Mouse (Mus musculus): ENCODE measurements around the gene Colq.
"Not testable (repeated sequence)": the region's sequence is repeated elsewhere in the genome, so short reads cannot be mapped to it uniquely, and the experiment has no call there.

The Colq gene

DNA sequence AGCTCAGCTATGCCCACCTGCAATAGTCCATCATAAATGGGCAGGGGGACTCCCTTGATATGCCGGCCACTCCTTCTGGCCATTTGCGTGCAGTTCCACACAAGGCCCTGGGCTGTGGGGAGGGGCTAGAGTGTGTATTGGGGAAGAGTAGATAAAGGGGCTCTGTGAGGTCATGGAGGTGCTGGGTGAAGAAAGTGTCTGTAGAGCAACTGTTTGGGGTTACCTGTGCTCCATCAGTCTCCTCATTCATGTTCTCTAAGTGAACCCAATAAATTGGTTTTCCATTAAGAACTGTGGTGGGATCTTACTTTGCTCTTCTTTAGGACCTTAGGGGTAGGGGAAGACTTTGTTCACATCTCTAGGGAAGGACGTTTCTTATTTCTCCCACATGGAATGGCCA, at the start of gene Colq:
TSS of gene Colq (minus strand) at position 101 of the 400 bp plus-strand sequence.
- in situ Hi-C loops (cut with MboI, MseI) = no loop called here

DNA sequence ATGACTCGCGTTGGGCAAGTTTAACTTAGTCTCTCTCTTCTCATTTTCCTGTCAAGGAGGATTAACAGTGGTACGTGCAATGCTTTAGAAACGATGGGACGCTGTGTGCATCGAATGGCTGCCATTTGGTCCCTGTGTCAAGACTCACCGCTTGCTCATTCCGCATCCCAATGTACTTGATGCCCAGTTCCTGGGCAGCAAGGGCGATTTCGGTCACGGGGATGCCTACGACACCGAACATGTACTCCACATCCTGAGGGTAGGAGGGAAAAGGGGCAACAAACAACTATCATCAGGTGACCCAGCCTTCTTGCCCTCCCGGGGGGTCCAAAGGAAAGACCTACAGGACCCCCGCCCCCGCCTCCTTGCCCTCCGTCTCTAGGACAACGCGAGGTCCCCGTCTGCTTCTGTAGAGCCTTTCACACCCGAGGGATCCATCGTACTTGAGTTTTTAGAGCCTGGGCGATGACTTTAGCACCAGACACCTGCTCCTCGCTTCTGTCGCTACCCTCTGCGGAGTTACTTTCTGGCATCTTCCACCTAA, 49.3 kb upstream of the Colq start, which contains the start of gene Gm49387:
TSS of gene Gm49387 (minus strand) at position 533 of the 544 bp plus-strand sequence.
- in situ Hi-C loops (cut with MboI, MseI) = no loop called here

DNA sequence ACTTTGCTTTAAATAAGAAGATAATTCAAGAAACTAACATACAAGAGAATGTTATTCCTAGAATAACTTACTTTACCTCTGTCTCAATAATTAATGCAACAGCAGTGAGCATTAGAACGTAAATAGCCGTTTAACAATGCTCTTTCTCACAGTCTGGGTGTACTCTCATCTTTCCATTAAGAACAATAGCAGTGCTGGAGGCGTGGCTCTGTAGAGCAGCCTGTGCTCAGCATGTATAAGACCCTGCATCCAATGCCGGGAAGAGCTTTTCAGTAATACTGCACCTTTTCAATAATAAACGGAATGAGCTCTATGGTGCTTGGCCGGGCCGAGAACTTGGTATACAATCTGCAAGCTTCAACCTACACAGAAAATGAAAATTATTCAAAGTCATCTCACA, 39.5 kb upstream of the Colq start:
- in situ Hi-C loops (cut with MboI, MseI) = no loop called here

DNA sequence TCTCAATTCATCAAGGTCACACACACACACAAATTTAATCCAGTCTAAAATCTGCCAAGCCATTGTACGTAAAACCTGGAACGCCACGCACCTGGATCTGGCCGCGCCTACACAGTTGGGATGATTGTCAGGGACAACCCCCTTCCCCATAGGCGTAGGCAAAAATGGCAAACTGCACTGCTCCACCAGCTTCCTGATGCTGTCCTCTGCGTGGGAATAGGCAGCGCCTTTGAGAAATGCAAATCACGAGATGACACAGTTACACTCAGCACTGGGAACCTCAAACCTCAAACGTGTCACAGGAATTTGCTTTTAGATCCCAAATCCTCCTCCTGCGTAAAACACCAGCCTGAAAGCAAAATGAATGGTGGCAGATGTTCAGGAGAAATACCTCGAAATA, 31.6 kb upstream of the Colq start:
- in situ Hi-C loops (cut with MboI, MseI) = no loop called here

DNA sequence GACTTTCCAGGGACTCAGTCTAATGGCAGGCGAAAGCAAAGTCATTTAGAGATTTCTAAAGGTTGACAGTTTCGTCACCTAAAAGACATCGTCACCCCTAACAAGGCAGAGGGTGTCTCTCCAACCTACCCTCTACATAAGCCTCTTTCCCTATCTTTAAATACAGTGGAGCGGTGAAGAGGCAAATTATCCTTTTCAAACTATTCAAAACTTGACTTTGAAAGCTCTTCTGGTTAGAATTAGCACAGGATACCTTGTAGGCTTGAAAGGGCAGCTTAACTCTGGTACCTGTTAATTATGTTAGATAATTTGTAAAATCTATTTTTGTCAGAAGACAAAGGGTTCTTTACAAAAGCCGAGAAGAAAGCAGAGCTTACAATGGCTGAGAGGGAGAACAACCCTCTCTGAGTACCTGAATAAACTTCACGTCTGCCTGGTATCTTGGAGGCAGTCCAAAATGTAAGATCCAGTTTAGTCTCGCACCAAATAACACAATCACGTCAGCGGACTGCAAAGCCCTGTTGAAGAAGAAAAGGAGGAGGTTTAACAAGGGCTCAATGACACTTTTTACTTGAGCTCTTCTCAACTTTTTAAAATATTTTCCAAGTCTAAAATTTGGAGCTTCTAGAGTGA, 29.6 kb upstream of the Colq start:
- in situ Hi-C loops (cut with MboI, MseI) = no loop called here

DNA sequence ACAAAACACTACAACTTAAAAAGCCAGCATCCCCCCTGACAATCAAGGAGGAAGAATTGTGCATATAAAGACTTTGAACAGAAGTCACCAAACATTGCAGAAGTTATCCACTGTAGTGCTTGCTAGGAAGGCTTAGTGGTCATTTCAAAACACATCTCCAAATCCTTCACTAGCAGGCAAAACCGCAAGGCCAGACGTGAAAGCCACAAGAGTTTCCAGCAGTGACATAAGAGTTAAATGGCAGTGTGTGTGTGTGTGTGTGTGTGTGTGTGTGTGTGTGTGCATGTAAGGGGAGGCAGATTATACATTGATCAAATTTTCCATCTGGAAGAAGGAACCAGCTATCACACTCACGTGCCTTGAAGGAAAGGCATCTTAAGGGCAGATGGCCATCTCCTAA, 26.9 kb upstream of the Colq start:
- in situ Hi-C loops (cut with MboI, MseI) = no loop called here

DNA sequence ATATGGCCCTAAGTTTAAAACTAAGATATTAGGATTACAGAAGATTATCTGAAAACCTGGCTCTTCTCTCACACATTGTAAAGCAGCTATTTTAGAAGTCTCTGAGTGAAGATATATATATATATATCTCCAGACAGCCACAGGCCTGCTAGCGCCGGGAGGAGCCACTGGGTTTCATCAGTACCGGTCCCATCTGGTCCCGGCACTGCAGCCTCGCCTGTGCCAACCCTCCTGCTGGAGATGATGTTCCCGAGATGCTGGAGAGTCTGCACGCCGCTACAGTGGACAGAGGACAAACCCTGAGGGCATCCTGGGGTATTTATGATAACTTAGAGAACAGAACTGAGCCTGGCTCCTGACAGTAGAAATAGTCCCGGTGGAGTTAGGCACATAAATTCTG, 26.1 kb upstream of the Colq start:
- in situ Hi-C loops (cut with MboI, MseI) = no loop called here

DNA sequence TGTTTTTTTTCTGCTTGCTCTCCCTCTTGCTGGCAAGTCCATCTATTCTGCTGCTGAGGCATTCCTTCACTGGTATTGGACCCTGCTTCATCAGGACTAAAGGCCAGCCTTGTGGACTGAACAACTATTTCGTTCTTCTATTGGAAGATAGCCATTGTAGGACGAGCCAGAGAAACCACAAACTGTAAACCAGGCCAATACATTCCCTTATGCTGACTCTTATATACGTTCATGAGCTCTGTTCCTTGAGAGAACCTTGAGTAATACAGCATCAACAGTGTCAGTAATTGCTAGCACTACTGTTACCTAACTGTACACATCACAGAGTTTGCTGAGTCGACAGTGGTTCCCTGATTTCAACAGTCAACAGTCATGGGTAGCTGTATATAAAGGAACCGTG, 22.5 kb upstream of the Colq start:
- in situ Hi-C loops (cut with MboI, MseI) = no loop called here

DNA sequence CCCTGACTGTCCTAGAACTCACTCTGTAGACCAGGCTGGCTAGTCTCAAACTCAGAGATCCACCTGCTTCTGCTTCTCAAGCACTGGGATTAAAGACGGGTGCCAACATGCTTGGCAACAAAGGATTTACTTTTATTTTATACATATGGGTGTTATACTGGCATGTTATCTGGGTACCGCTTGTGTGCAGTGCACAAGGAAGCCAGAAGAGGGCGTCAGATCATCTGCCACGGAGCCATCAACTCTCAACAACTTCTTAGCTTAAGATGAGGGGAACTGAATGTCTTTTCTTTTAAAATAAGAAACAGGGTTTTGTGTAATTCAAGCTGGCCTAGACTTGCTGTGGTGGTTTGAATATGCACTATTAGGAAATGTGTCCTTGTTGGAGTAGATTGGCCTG, 20.8 kb upstream of the Colq start:
- in situ Hi-C loops (cut with MboI, MseI) = no loop called here

DNA sequence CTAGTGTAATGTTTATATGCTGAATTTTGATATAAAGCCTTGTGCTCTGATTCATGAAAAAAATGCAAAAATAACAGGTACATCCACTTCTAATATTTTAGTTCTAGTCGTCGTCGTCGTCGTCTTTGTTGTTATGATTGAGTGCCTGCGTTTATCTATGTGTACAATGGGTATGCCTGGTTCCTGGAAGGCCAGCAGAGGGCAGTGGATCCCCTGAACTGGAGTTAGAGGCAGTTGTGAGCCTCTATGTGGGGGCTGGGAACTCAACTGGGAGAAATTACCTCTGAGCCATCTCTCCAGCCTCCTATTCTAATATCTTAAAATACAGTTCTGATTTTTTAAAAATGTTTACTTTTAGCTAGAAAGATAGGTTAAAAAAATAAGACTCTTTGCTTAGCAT, 14.4 kb upstream of the Colq start:
- in situ Hi-C loops (cut with MboI, MseI) = no loop called here

DNA sequence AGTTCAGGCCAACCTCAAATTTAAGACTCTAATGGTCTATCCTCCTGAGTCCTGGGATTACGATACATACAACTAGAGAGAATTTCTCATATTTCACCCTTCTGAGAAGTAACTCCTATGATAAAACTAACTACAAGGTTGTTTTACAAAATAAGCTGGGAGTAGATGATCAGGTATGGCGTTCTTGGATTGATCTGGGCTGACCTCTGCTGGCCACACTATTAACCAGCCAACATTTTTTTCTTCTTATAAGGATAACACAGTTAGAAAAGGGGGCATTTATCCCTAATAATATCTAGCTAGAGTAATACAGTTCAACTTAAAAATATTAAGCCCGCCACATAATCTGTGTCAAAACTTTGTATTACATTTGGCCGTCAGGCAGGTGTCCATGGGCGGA, 13.8 kb upstream of the Colq start:
- in situ Hi-C loops (cut with MboI, MseI) = no loop called here

DNA sequence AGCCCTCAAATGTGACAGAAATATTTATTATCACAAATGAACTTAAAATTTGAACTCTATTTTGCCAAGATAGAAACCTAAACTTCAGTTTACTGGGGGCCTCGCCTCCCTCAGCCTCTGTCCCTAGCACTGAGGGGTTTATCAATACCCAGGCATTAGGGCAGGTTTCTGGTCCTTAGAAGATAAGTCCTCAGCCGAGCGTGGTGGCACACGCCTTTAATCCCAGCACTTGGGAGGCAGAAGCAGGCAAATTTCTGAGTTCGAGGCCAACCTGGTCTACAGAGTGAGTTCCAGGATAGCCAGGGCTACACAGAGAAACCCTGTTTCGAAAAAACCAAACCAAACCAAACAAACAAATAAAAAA, 11.5 kb upstream of the Colq start:
- in situ Hi-C loops (cut with MboI, MseI) = not testable (repeated sequence)

DNA sequence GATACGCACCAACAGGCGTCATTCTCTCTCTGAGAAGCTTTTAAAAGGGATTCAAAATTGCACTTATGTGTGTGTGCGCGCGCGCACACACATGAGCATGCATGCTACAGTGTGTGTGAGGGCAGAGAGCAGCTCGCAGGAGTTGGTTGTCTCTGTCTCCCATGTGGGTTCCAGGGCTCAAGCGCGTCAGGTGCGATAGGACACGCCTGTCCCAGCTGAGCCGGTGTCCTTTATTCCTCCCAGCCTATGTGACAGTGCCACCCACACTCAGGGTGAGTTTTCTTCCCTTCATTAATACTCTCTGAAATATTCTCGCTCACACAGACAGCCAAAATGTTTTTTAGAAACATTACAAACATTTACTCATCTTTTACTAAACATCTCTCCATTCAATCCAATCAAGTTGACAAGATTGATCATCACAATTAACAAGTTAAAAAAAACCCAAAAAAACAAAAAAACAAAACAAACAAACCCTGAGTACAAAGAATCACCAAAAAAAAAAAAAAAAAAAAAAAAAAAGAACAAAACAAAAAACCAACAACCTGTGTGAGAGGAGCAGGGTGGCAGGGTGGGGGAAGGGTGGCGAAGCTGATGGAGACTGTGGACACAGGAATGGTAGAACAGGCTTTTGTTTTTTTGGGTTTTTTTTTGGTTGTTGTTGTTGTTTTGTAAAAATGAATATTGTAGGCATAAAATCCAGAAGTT, 10.9 kb upstream of the Colq start:
- in situ Hi-C loops (cut with MboI, MseI) = no loop called here

DNA sequence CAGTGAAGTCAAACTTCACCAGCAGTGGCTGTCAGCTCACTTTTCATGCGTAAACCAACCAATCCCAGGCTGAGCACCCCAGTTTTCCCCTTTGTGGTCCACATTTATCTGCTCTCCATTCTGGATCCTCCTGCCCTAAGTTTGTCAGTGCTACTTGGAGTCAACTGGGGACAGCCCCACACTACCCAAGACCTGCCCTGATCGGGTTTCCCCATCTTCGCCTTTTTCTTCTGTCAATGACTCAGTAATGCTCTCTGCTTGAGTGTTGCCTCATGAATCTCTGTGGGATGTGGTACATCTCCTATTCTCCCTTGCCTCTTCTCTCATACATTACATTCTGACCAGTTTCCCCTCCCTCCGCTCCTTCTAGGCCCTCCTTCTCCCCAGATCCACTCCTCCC, 6.3 kb upstream of the Colq start:
- in situ Hi-C loops (cut with MboI, MseI) = no loop called here

DNA sequence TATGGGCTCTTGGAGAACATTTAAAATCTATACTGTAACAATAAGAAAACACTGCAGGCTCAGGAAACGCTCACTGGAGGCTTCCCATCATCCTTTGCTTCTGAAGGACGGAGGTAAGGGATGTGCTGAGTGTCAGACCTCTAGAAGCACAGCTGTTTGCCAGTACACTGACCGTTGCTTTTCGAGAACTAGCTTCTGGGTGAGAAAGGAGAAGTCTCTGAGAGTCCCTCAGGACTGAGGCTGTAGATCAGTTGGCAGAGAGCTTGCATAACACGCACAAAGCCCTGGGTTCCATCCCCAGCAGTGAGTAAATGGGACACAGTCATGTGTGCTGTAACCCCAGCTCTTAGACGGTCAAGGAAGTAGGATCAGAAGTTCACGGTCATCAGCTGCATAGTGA, 5.3 kb upstream of the Colq start:
- in situ Hi-C loops (cut with MboI, MseI) = no loop called here

DNA sequence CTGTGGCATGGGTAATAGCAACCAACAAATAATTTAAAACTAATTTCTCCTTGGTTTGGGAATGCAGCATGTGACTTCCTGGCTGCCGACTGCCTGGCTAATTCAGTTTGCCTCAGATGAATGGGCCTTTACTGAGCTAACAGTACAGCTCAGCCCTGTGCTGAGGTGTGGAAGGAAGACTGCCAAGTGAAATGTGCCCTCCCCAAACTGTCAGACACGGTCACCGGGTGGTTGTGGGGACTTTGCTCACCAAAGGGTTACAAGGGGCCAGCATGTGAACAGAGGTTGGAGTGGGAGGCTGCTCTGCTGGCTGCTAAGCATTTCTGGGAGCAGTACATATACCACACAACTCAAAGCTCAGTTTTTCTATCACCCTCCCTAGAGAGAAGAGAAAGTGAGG, 3.5 kb upstream of the Colq start:
- in situ Hi-C loops (cut with MboI, MseI) = no loop called here

DNA sequence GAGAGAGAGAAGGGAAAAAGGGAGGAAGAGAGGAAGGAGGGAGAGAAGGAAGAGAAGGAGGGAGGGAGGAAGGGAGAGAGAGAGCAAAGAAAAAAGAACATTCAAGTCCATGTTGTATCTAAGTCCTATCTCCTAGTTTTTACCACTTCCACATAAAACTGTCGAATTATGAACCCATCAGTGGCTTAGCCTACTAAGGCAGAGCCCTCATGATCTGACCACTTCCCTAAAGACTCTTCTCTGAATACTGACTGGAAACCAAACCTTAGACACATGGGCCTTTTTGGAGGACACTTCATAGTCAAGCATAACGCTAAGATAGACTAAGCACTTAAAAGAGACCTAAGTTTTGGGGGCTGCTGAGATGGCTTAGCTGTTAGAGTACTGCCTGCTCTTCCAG, 1.9 kb upstream of the Colq start:
- in situ Hi-C loops (cut with MboI, MseI) = no loop called here

DNA sequence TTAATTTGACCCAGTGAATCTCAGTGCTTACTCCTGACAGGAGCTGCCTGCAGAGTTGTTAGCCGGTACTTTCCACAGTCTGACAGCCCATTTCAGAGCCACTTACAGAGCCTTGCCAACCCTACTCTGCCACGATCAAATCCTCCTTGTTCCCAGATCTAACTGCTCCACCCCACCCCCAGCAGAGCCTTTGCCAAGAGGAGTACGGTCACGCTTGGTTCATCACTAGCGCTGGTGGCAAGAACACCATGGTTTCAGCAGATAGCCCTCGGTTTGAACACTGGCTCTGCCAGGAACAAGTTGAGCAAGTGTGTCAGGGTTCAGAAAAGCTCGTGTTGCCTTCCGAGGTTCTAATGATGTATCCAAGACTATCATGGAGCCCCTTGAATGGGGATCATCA, 4.7 kb downstream of the Colq start:
- in situ Hi-C loops (cut with MboI, MseI) = no loop called here

DNA sequence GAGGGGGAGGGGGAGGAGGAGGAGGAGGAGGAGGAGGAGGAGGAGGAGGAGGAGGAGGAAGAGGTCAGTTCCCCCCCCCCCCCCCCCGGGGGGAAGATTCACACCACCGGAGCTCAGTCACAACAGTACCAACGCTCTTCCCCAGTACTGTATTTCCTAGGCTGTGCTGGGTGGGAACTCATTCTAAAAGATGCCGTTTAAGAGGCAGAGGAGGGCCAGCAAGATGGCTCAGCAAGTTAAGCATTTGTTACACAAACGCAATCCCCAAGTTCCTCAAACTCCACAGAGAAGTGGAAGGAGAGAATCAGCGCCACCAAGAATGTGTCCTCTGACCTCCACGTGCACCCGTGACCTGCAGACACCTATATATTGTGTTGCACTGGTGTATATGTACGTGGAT, 8.1 kb downstream of the Colq start:
- in situ Hi-C loops (cut with MboI, MseI) = no loop called here

DNA sequence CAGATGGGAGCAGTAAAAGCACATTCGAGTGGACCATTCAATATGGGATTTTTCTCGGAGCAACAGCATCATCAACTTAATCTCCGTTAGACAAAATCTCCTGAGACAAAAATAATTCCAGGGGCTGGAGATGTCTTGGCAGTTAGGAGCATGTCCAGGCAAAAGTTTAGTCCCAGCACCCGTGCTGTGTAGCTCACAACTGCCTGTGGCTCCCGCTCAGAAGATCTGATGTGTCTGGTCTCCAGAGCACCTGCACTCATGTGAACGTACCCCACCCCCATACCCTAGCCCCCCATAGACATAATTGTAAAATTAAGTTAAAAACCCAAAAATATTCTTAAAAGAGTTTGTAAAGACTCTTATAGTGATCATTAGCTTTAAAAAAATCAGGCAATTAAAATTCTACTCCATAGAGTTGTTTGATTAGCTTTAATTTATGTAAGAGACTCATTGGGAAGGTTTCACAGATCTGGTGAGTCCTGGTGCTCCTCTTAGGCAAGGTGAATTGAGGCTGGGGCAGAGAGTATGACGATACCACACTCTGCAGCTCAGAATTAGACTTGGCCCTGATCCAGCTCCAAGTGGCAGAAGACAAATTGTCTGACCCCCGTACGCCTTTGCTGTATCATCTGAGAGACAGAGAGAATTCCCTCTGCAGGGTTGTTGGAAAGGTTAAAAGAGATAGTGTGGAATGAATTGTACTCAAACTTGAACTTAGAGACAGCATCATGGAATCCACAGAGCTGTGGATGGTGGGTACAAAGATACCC, 13.0 kb downstream of the Colq start:
- in situ Hi-C loops (cut with MboI, MseI) = no loop called here

DNA sequence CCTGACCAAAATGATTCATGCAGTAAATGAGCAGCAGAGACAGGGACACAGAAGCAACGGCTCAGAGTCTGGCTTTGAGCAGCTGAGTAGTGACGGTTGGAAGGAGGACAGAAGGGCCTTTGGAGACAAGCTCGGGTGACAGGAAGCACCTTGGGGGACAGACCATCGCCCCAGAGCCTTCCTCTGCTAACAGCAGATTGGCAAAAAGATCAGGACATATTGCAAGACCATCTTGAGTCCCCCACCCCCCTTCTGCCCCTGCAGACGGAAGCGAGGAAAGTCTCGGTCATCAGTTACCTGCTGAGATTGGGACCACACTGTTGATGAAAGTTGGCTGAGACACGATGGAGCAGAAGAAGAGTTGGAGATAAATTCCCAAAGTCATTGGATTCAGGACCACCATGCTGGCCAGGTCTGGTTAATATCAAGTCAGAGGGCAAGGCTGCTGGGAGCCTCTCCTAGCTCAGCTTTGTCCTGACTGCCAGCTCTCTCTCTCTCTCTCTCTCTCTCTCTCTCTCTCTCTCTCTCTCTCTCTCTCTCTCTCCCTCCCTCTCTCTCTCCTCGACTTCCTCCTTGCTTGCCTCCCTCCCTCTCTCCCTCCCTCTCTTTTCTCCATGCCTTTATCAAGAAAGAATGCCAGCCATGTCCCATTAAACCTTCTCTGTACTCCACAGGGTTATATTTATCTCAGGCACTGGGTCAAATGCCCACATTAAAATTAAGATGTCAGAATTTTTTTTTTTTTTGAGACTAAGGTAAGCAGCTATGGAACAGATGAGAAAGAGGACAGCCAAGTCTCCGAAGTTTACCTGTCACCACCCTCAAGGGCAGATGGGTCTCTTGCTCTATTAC, 14.1 kb downstream of the Colq start:
- in situ Hi-C loops (cut with MboI, MseI) = no loop called here

DNA sequence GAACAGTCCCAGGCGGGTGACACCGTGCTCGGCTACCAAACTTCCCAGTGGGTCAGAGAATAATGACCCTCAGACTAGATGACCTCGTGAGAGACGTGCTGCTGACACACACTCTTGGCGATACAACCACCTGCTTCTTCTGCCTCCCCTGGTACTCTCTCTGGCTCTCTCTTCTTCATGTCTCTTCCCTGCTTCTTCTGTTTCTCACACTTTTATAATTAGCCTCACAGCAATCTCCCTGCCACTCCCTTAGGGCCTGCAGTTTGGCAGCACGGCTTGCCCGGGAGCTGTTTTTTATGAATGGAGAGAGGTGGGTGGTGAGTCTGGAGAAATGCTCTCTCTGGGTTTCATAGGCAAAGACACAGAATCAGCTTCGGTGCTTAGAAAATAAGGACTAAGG, 15.3 kb downstream of the Colq start:
- in situ Hi-C loops (cut with MboI, MseI) = no loop called here

Measured in T-helper 1 cell (primary cell).